Mouse (Mus musculus) heart, embryonic 10.5 days (tissue): Measurements from ENCODE around the gene Muc13. TPM values are rescaled to one million over a fixed set of nuclear protein-coding genes. Genes with fewer than 3 reads are reported as not detected.

Source experiments
- DNase-seq: peaks from one replicate; pipeline ENCODE4 v3.0.0-alpha.2; 2017; ENCODE audit warnings: low spot score
- H3K27ac ChIP-seq: fragments of 300-500 bp; sonication (generic); 2 replicates; pipeline ENCODE4 v1.5.1; 2016; ENCODE audit warnings: mild to moderate bottlenecking
- H3K27me3 ChIP-seq: fragments of 300-500 bp; sonication (generic); 2 replicates; pipeline ENCODE4 v1.6.1; 2016; ENCODE audit warnings: mild to moderate bottlenecking; ENCODE audit not compliant: poor library complexity, insufficient read depth, severe bottlenecking
- H3K36me3 ChIP-seq: fragments of 300-500 bp; sonication (generic); 2 replicates; pipeline ENCODE4 v1.6.1; 2016; ENCODE audit warnings: mild to moderate bottlenecking, moderate library complexity
- H3K4me1 ChIP-seq: fragments of 300-500 bp; sonication (generic); 2 replicates; pipeline ENCODE4 v1.6.1; 2016; ENCODE audit warnings: mild to moderate bottlenecking
- H3K4me3 ChIP-seq: fragments of 300-500 bp; sonication (generic); 2 replicates; pipeline ENCODE4 v1.5.1; 2016; ENCODE audit warnings: mild to moderate bottlenecking, moderate library complexity
- H3K9me3 ChIP-seq: fragments of 300-500 bp; sonication (generic); 2 replicates; pipeline ENCODE4 v1.6.1; 2016; ENCODE audit warnings: mild to moderate bottlenecking, moderate library complexity
- WGBS: fragments of 180-500 bp; shearing (Covaris S2); methylation state at CpG from one replicate; pipeline ENCODE4 v1.1.7; 2016; 5-methylcytosine and 5-hydroxymethylcytosine counted together
- polyA plus RNA-seq: library from polyadenylated mRNA; unstranded; fragments of >200 nt; fragmentation: Nextera tagmentation; extraction: Ambion mirVana; gene quantifications from 2 replicates; pipeline ENCODE4 v1.2.1, GENCODE M21; 2016

Muc13 gene
- polyA plus RNA-seq, 1 experiment from 2014 or later: 1.7 TPM

- no peaks in the 10 kb centered on the region for H3K27me3 ChIP-seq
- H3K36me3 ChIP-seq: no peaks in the 10 kb centered on the region
- no peaks in the 10 kb centered on the region for H3K9me3 ChIP-seq
- no peak overlapping the region for H3K27ac ChIP-seq
- 73% methylated on average over 1 of the region's 1 CpGs for WGBS
- no peak for DNase-seq
- peaks cover 4% of the 10 kb centered on the region; the same call in 1 of the 2 replicates for H3K4me1 ChIP-seq
- H3K4me3 ChIP-seq: no peak overlapping the region
Observed at GRCm38 (mm10) chr16:33775733-33776335, 18.0 kb upstream of the Muc13 start.

GRCm38 (mm10) chr16:33776766-33777529 lies 16.9 kb upstream of the Muc13 start:
- Histone ChIP-seq H3K36me3 (no peaks in the 10 kb centered on the region), H3K4me3 (no peak overlapping the region), H3K9me3 (no peaks in the 10 kb centered on the region), H3K4me1 (peaks cover 7% of the 10 kb centered on the region; the same call in 1 of the 2 replicates), H3K27ac (no peak overlapping the region), H3K27me3 (no peaks in the 10 kb centered on the region)
- no peak for DNase-seq
- WGBS: 78% methylated on average over 7 of the region's 7 CpGs

- H3K27me3 ChIP-seq: no peaks in the 10 kb centered on the region
- DNase-seq: no peak
- no peaks in the 10 kb centered on the region for H3K36me3 ChIP-seq
- 87% methylated on average over 6 of the region's 6 CpGs for WGBS
- H3K4me1 ChIP-seq: peaks cover 14% of the 10 kb centered on the region; the same call in 1 of the 2 replicates
- H3K9me3 ChIP-seq: no peaks in the 10 kb centered on the region
- H3K4me3 ChIP-seq: no peak overlapping the region
- H3K27ac ChIP-seq: no peak overlapping the region
Observed at GRCm38 (mm10) chr16:33777607-33778006, 16.2 kb upstream of the Muc13 start.

GRCm38 (mm10) chr16:33781789-33782728 lies 11.8 kb upstream of the Muc13 start:
- Histone ChIP-seq H3K27me3 (no peaks in the 10 kb centered on the region), H3K9me3 (no peaks in the 10 kb centered on the region), H3K4me1 (peaks cover 17% of the 10 kb centered on the region), H3K4me3 (no peak overlapping the region), H3K36me3 (no peaks in the 10 kb centered on the region), H3K27ac (no peak overlapping the region; the same call in 1 of the 2 replicates)
- DNase-seq: no peak
- 57% methylated on average over 5 of the region's 5 CpGs for WGBS

GRCm38 (mm10) chr16:33782729-33783091 lies 11.1 kb upstream of the Muc13 start:
- 91% methylated on average over 1 of the region's 1 CpGs for WGBS
- DNase-seq: no peak
- no peak overlapping the region for H3K4me3 ChIP-seq
- H3K27me3 ChIP-seq: no peaks in the 10 kb centered on the region
- H3K27ac ChIP-seq: no peak overlapping the region; the same call in 1 of the 2 replicates
- peaks cover 21% of the 10 kb centered on the region for H3K4me1 ChIP-seq
- no peaks in the 10 kb centered on the region for H3K9me3 ChIP-seq
- no peaks in the 10 kb centered on the region for H3K36me3 ChIP-seq

GRCm38 (mm10) chr16:33784547-33784946 lies 9.3 kb upstream of the Muc13 start:
- 75% methylated on average over 1 of the region's 1 CpGs for WGBS
- Histone ChIP-seq H3K27me3 (no peaks in the 10 kb centered on the region), H3K9me3 (no peaks in the 10 kb centered on the region), H3K36me3 (no peaks in the 10 kb centered on the region), H3K27ac (no peak overlapping the region), H3K4me3 (no peak overlapping the region), H3K4me1 (peaks cover 21% of the 10 kb centered on the region)
- DNase-seq: no peak

- Histone ChIP-seq H3K27ac (no peak overlapping the region), H3K27me3 (no peaks in the 10 kb centered on the region), H3K36me3 (no peaks in the 10 kb centered on the region), H3K9me3 (no peaks in the 10 kb centered on the region), H3K4me3 (no peak overlapping the region), H3K4me1 (peaks cover 21% of the 10 kb centered on the region)
- no peak for DNase-seq
- WGBS: 69% methylated on average over 8 of the region's 8 CpGs
Observed at GRCm38 (mm10) chr16:33785092-33785704, 8.6 kb upstream of the Muc13 start.

GRCm38 (mm10) chr16:33786657-33787390 lies 7.0 kb upstream of the Muc13 start:
- peaks cover 20% of the 10 kb centered on the region for H3K4me1 ChIP-seq
- H3K27ac ChIP-seq: peak overlapping the region; percentile 17; the same call in 1 of the 2 replicates
- H3K9me3 ChIP-seq: no peaks in the 10 kb centered on the region
- no peaks in the 10 kb centered on the region for H3K36me3 ChIP-seq
- 65% methylated on average over 7 of the region's 7 CpGs for WGBS
- DNase-seq: no peak
- H3K4me3 ChIP-seq: no peak overlapping the region
- H3K27me3 ChIP-seq: no peaks in the 10 kb centered on the region

GRCm38 (mm10) chr16:33795106-33795505 lies 1.3 kb downstream of the Muc13 start:
- DNase-seq: no peak
- Histone ChIP-seq H3K27ac (no peak overlapping the region), H3K9me3 (no peaks in the 10 kb centered on the region), H3K4me3 (no peak overlapping the region), H3K27me3 (no peaks in the 10 kb centered on the region), H3K4me1 (no peaks in the 10 kb centered on the region), H3K36me3 (no peaks in the 10 kb centered on the region)
- 78% methylated on average over 4 of the region's 4 CpGs for WGBS

- Histone ChIP-seq H3K36me3 (no peaks in the 10 kb centered on the region), H3K4me1 (no peaks in the 10 kb centered on the region), H3K9me3 (no peaks in the 10 kb centered on the region), H3K4me3 (no peak overlapping the region), H3K27ac (no peak overlapping the region), H3K27me3 (no peaks in the 10 kb centered on the region)
- no peak for DNase-seq
- WGBS: 82% methylated on average over 6 of the region's 6 CpGs
Observed at GRCm38 (mm10) chr16:33795887-33796286, 2.0 kb downstream of the Muc13 start.

- 72% methylated on average over 3 of the region's 3 CpGs for WGBS
- Histone ChIP-seq H3K27ac (no peak overlapping the region), H3K36me3 (no peaks in the 10 kb centered on the region), H3K4me3 (no peak overlapping the region), H3K27me3 (no peaks in the 10 kb centered on the region), H3K4me1 (no peaks in the 10 kb centered on the region), H3K9me3 (no peaks in the 10 kb centered on the region)
- no peak for DNase-seq
Observed at GRCm38 (mm10) chr16:33796756-33797155, 2.9 kb downstream of the Muc13 start.

GRCm38 (mm10) chr16:33797860-33798259 lies 4.0 kb downstream of the Muc13 start:
- Histone ChIP-seq H3K27me3 (no peaks in the 10 kb centered on the region), H3K4me1 (no peaks in the 10 kb centered on the region), H3K9me3 (no peaks in the 10 kb centered on the region), H3K36me3 (no peaks in the 10 kb centered on the region), H3K4me3 (no peak overlapping the region), H3K27ac (no peak overlapping the region)
- DNase-seq: no peak
- WGBS: 44% methylated on average over 5 of the region's 5 CpGs
